Mouse (Mus musculus) mouse embryonic stem cell (cell line): Measurements from ENCODE around the gene Dixdc1.

Experiments used
- in situ Hi-C, 2 experiments: fragments of 300-500 bp; cut with MboI; formaldehyde crosslinking; loops; 1 replicate in 1 of 2; 3 replicates in 1 of 2; pipeline ENCODE4 v1.14.3; 2019 to 2020; ENCODE audit warnings: low sequenced_read_pairs in 2 of 2, low pct_unique_long_range_greater_than_20kb in 1 of 2, mixed read lengths in 1 of 2; ENCODE audit not compliant: unreplicated experiment in 1 of 2

Gene Dixdc1

GRCm38 (mm10) chr9:50714188-50714587 is 25.1 kb downstream of the Dixdc1 start:
- in situ Hi-C loops, result no loop called here

DNA sequence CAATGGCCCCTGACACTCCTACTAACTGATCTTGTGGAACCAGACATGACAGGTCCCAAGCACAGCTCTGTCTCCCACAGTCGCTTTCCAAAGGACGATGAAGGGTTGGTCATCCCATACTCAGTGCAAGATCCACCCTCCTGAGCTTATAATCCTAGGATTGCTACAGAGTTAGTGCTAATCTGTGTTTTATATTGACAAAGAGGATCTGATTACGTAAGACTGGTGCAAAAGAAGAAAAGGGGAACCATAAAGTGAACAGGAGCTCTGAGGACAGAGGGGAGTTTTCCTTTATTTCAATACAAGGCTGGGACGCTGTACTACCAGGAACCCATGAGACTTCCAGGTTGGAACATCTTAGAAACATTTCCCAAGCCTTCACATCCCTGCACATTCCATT is 28.0 kb downstream of the Dixdc1 start:
- in situ Hi-C loops, result no loop called here

- in situ Hi-C loops, result no loop called here
Observed at GRCm38 (mm10) chr9:50709108-50709507, 30.2 kb downstream of the Dixdc1 start.

- in situ Hi-C loops, result no loop called here
Observed at GRCm38 (mm10) chr9:50704907-50705306, 34.4 kb downstream of the Dixdc1 start.

GRCm38 (mm10) chr9:50700921-50701691 is 38.2 kb downstream of the Dixdc1 start:
- in situ Hi-C loops, result no loop called here

DNA sequence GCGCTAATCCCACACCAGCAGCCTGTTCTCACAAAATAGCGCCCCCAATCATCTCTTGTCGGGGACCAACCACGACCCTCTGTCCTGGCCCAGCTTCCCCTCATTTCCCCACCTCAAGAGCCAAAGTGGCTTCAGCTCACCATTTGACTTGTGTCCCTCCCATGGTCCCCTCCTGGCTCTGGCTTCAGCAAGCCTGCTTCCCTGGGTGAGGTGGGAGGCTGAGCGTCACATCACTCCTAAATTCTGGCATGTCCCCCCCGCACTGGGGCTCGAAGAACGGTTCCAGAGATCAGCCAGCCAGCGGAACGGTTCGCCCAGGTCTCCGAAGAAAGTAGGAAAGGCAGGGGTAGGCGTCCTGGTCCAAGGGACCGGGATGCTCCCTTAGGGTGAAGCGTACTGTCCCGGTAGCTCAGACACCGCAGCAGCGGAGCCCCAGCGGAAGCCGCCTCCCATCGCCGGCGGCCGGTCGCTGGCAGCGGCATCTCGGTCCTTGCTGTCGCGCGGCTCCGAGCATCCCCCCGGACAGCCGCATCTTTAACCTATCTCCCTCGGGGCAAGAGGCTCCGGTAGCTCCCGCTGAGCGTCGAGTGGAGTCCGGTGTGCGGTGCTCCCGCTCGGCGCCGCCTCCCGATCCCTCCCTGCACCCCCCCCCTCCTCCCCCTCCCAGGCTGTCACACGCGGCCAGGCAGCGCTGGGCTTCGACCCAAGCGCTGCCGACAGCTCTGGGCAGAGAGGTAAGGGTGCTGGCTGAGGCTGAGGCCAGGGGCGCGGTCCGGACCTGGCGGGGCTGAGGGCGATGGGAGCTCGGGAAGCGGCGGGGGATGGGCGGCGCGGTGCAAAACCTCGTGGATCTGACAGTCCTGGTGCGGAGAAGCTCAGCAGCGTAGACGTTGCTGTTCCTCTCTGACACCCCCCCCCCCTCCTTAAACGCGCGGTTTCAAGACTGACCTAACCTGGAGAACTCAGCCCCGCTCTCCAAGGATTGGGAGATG is 40.6 kb downstream of the Dixdc1 start:
- in situ Hi-C loops, result no loop called here

DNA sequence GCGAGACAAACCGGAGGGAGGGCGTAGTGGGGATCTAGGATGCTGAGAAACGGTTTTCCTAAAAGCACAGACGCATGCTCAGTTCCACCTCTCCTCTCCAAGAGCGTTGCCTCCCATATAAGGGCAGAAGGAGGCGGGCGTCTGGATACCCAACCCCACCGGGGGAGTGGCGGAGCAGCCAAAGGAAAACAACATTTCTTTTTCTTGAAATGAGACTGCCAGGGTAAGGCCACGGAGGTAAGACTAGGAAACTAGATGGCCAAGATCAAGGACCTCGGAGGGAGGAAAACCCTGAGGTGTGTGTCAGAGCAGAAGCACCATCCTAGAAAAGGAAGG is 41.6 kb downstream of the Dixdc1 start:
- in situ Hi-C loops, result no loop called here

GRCm38 (mm10) chr9:50696851-50697705 is 42.2 kb downstream of the Dixdc1 start:
- in situ Hi-C loops, result no loop called here

DNA sequence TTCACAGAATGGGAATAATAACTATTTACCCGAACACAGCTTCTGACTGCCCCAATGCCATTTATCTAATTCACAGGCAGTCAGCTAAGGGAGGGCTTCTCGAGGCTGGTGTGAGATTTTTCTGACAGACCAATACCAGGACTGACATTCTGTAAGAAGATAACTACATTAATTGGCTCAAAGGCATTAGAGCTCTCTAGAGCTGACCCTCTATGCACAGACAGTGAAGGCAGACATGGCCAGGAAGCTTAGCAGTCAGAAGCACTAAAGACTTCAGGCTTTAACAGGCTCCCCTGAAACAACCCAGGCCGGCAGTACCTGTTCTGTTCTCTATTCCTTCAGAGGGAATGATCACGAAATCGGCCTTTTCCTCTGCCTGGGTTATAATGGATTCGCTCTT is 44.2 kb downstream of the Dixdc1 start:
- in situ Hi-C loops, result no loop called here

DNA sequence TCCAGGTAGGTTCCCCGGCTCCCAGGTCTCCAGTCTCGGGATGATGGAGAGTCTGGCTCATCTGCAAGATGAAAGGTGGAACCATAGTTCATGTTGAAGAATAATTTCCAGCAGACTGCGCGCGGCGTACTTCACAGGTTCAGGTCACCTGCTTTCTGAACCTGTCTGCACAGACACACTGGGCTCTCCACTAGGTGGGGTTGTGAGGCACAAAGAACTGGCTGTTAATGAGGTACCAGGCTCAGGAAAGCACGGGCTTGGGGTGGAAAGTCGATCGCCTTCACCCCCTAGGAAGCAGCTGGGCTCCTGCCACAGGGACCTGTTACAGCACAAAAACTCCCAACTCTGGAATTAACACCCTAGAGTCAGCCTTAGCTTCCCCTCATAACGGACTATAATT is 45.7 kb downstream of the Dixdc1 start:
- in situ Hi-C loops, result no loop called here

DNA sequence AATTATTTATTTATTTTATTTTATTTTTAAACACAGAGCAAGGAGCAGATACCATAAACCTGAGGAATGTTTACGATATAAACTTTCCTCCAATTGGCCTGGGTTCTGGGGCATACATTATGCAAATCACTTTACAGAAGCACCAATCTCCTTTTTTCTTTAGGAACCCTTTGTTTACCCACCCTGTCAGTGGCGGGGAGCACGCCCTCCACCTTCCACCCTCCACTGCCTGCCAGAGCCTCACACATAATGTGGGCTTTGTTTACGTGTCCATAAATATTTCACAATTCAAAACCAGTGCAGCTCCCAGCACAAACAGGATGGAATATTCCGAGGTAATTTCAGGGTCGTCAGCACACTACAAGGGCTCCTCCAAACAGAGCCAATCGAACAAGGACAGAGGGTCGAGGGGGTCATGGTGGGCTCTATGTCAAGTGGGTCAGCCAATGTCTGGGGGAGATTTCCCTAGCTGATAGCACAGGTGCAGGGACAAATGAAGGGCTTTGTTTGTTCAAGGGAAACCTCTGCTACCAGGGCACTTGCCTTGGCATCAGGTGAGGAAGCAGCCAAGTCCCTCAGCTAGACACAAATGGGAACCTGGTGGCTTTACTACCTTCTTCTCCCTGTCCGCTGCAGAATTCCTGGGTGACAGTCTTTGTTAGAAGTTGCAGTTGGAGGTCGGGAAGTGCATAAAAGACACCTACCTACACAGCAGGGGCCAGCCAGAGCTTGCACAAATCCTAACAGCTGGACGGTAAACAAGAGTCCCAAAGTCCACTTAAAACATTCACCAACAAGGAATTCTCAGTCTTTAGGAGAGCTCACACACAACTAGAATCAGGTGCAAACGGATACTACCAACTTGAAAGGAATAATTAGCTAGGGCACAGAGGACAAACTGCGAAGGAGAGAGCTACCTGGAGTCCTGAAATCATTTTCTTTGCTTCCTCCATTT is 46.4 kb downstream of the Dixdc1 start:
- in situ Hi-C loops, result no loop called here

- in situ Hi-C loops, result no loop called here
Observed at GRCm38 (mm10) chr9:50686866-50687652, 52.3 kb downstream of the Dixdc1 start.

DNA sequence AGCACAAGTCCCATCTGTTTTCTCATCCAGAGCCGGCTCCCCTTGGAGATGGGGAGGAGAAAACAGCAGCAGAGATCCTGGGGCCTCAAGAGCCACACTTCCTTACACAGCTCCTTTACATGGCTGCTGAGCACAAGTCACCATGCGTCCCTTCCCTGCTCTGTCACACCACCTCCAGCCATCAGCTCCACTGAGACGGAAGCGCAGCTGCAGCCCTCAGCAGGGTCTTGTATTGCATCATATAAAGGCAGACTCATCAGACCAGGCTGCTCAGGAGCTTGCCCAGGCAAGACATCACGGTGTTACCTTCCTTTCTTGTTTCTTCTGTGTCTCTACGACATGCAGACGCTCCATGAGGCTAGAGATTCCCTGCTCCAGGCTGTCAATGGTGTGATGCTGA is 57.6 kb downstream of the Dixdc1 start:
- in situ Hi-C loops, result no loop called here

DNA sequence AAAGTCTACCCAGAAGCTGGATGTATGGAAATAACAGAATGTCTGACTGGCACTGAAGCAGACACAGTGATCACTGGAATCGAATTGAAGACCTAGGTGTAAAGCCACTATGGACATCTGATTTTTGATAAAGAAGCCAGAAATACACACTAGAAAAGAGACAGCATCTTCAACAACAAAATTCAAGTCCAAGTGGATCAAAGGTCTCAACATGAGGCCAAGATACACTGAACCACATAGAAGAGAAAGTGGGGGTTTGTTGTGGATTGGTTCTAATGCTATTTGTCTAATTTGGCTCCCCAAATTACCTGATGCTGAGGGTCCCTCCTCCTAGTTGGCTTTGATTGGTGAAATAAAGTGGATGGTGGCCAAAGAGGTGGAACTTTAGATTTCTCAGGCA is 59.9 kb downstream of the Dixdc1 start:
- in situ Hi-C loops, result loop anchor here in 1 of 2 experiments (10.0 kb wide), 1 partner anchor 105 kb away; no protein-coding TSS in a partner anchor

- in situ Hi-C loops, result loop anchor here in 1 of 2 experiments (10.0 kb wide), 1 partner anchor 110 kb away; no protein-coding TSS in a partner anchor
Observed at GRCm38 (mm10) chr9:50674771-50675170, 64.5 kb downstream of the Dixdc1 start.

- in situ Hi-C loops, result loop anchor here in 1 of 2 experiments (10.0 kb wide), 1 partner anchor 114 kb away; no protein-coding TSS in a partner anchor
Observed at GRCm38 (mm10) chr9:50670690-50671089, 68.6 kb downstream of the Dixdc1 start.
